In genomic region chr4:141869436-141870215, GRCm38 (mm10) we compare ENCODE assay signal across 12 mouse cellular contexts. TPM values are rescaled to one million over a fixed set of nuclear protein-coding genes. Genes with fewer than 3 reads are reported as not detected.
DNase-seq lines count a peak whose midpoint lies in the region; ATAC-seq and TF ChIP-seq lines count a peak whose summit lies in the region.
"Had no signal": no experiment of that assay in that cellular context is flagged by ENCODE, and none has a peak within 500 bp of the region (broad histone marks: within the 10 kb centered on the region; RNA-seq: fewer than 3 reads in every experiment).

No protein-coding gene starts in this region.

- peaks cover 12% of the 10 kb centered on the region for H3K79me2 ChIP-seq in myocyte (ENCODE audit: control insufficient read depth, insufficient read depth)

- H3ac ChIP-seq in myocyte (ENCODE audit: control insufficient read depth, insufficient read length) = no peak overlapping the region

- 56% methylated on average over 5 of the region's 5 CpGs for WGBS in heart, embryonic 11.5 days (ENCODE audit: insufficient replicate concordance)
- 50% methylated on average over 5 of the region's 5 CpGs for WGBS in lung, adult 2 months

- DNase-seq in heart, postnatal 25 days (ENCODE audit: low spot score) = no peak
- DNase-seq in lung, adult 2 months = peak; percentile 42
- DNase-seq in lung, postnatal 25 days (ENCODE audit: low spot score) = no peak
- DNase-seq in brain, adult 2 months (ENCODE audit: low read depth, low spot score) = peak; percentile 63
- DNase-seq in neural tube, embryonic 10.5 days (ENCODE audit: extremely low spot score, low spot score) = no peak
- no peak for DNase-seq in gastrocnemius, postnatal 14 days
- DNase-seq: kidney, postnatal 14 days had no signal

- H3K4me3 ChIP-seq in heart, embryonic 11.5 days (ENCODE audit: low read depth, low read length) = no peak overlapping the region
- no peak overlapping the region for H3K4me3 ChIP-seq in lung, adult 2 months (replicated peaks; ENCODE audit: extremely low read depth, low read depth, low read length)
- H3K4me3 ChIP-seq in myocyte = no peak overlapping the region
- H3K4me3 ChIP-seq: embryonic facial prominence, embryonic 15.5 days had no signal

- TF ChIP-seq CTCF in lung, adult 2 months (IDR thresholded peaks at IDR 0.05; ENCODE audit: insufficient read depth, low read length) = no peak

- peak overlapping the region; percentile 32; the same call in 1 of the 2 replicates for H3K27ac ChIP-seq in heart, embryonic 11.5 days (ENCODE audit: low read depth, low read length)
- H3K27ac ChIP-seq: embryonic facial prominence, embryonic 15.5 days had no signal

- H3K4me1 ChIP-seq in heart, embryonic 11.5 days (ENCODE audit: control insufficient read depth, insufficient read depth, low read length) = peaks cover 71% of the 10 kb centered on the region
- H3K4me1 ChIP-seq in lung, adult 2 months (ENCODE audit: control insufficient read depth, insufficient read depth, low read length) = peaks cover 20% of the 10 kb centered on the region

- H3K9ac ChIP-seq in heart, embryonic 11.5 days (ENCODE audit: low read depth, low read length) = no peak overlapping the region
- H3K9ac ChIP-seq: embryonic facial prominence, embryonic 15.5 days had no signal

- intact Hi-C loops in heart, postnatal 25 days (cut with DNase I) = loop anchor here (5.0 kb wide), 1 partner anchor 48 kb away; no protein-coding TSS in a partner anchor
- intact Hi-C loops in gastrocnemius, postnatal 14 days (cut with DNase I; ENCODE audit: low total_unique reads) = no loop called here

- no peaks in the 10 kb centered on the region for H3K9me3 ChIP-seq in heart, embryonic 11.5 days (replicated peaks; ENCODE audit: control insufficient read depth, low read length)
- H3K9me3 ChIP-seq: embryonic facial prominence, embryonic 15.5 days had no signal

- ATAC-seq in heart, embryonic 11.5 days (replicated peaks; ENCODE audit: insufficient number of reproducible peaks, low FRiP score, low TSS enrichment) = no peak

- H3K4me2 ChIP-seq in heart, embryonic 11.5 days = no peak overlapping the region
- H3K4me2 ChIP-seq in myocyte (ENCODE audit: low read depth) = peak overlapping the region; percentile 1
- H3K4me2 ChIP-seq: embryonic facial prominence, embryonic 15.5 days had no signal

- H3K27me3 ChIP-seq in heart, embryonic 11.5 days (ENCODE audit: control insufficient read depth, insufficient read depth, low read length) = no peaks in the 10 kb centered on the region
- H3K27me3 ChIP-seq in myocyte (ENCODE audit: control insufficient read depth, insufficient read depth, insufficient read length) = no peaks in the 10 kb centered on the region
- H3K27me3 ChIP-seq: embryonic facial prominence, embryonic 15.5 days had no signal

- TF ChIP-seq POLR2A in lung, adult 2 months (IDR thresholded peaks at IDR 0.05; ENCODE audit: borderline replicate concordance, extremely low read depth, low read depth, low read length) = no peak
- TF ChIP-seq POLR2A in myocyte (IDR thresholded peaks at IDR 0.05; ENCODE audit: insufficient read length, low read depth) = no peak

- peaks cover 7% of the 10 kb centered on the region; the same call in 1 of the 2 replicates for H3K36me3 ChIP-seq in heart, embryonic 11.5 days (ENCODE audit: control insufficient read depth, insufficient read depth, low read length)
- no peaks in the 10 kb centered on the region for H3K36me3 ChIP-seq in myocyte (ENCODE audit: control insufficient read depth, insufficient read depth)
- H3K36me3 ChIP-seq: embryonic facial prominence, embryonic 15.5 days had no signal

TF ChIP-seq in myocyte, 11 proteins besides CTCF, POLR2A, EP300 and RAD21:
- TF ChIP-seq MAX (IDR thresholded peaks at IDR 0.05; ENCODE audit: low read depth) (no peak), USF1 (IDR thresholded peaks at IDR 0.05; ENCODE audit: low read depth) (no peak), MYOG (IDR thresholded peaks at IDR 0.05; ENCODE audit: control insufficient read depth in 1 of 3, insufficient read depth in 1 of 3, insufficient read length in 2 of 3, low read depth in 2 of 3) (no peak), CEBPB (IDR thresholded peaks at IDR 0.05; ENCODE audit: insufficient read depth, poor library complexity, severe bottlenecking) (no peak), POLR2AphosphoS2 (IDR thresholded peaks at IDR 0.05; ENCODE audit: insufficient read length, low read depth) (no peak), TCF3 (IDR thresholded peaks at IDR 0.05; ENCODE audit: insufficient read length, low read depth) (no peak), MYOD1 (IDR thresholded peaks at IDR 0.05; ENCODE audit: control insufficient read depth in 1 of 3, insufficient read length in 2 of 3, low read depth in 2 of 3) (no peak), E2F4 (IDR thresholded peaks at IDR 0.05; ENCODE audit: insufficient read depth) (no peak), SRF (IDR thresholded peaks at IDR 0.05; ENCODE audit: control insufficient read depth, insufficient read length, low read depth) (no peak)

RNA-seq across cellular contexts. Expression of gene Efhd2, which starts 5.1 kb away (rescaled TPM):
- 59.2 and 63.4 TPM in 2 replicates for polyA plus RNA-seq in heart, embryonic 11.5 days (2014; fragmentation: Nextera tagmentation; extraction: Ambion mirVana)
- 10 to 100 TPM; 16.4 to 21.6 TPM for total RNA-seq in heart, postnatal 25 days (2021)
- polyA plus RNA-seq in lung, adult 2 months (2012; rRNA removed) = 95.0 and 116 TPM in 2 replicates
- polyA plus RNA-seq in myocyte (2012; fragmentation: generic; extraction: Trizol) = 38.8 TPM
- 10 to 100 TPM; 13.8 to 17.6 TPM for total RNA-seq in gastrocnemius, postnatal 14 days (2021)

RNA-seq across cellular contexts. Expression of gene Ctrc, which starts 23.5 kb away (rescaled TPM):
- not detected in 2 replicates for polyA plus RNA-seq in heart, embryonic 11.5 days (2014; fragmentation: Nextera tagmentation; extraction: Ambion mirVana)
- not detected for total RNA-seq in heart, postnatal 25 days (2021)
- polyA plus RNA-seq in lung, adult 2 months (2012; rRNA removed) = 4.7 TPM in 1 of 2 replicates, not detected in the other
- polyA plus RNA-seq in myocyte (2012; fragmentation: generic; extraction: Trizol) = not detected
- not detected for total RNA-seq in gastrocnemius, postnatal 14 days (2021)
- total RNA-seq: hematopoietic stem cell, adult 5-6 weeks had no signal
- polyA plus RNA-seq: embryonic facial prominence, embryonic 15.5 days; limb, embryonic 11.5 days had no signal

RNA-seq across cellular contexts. Expression of gene Cela2a, which starts 43.7 kb away (rescaled TPM):
- not detected in 2 replicates for polyA plus RNA-seq in heart, embryonic 11.5 days (2014; fragmentation: Nextera tagmentation; extraction: Ambion mirVana)
- not detected for total RNA-seq in heart, postnatal 25 days (2021)
- polyA plus RNA-seq in lung, adult 2 months (2012; rRNA removed) = 1.5 and 37.8 TPM in 2 replicates
- polyA plus RNA-seq in myocyte (2012; fragmentation: generic; extraction: Trizol) = not detected
- total RNA-seq in gastrocnemius, postnatal 14 days (2021) = not detected
- total RNA-seq: hematopoietic stem cell, adult 5-6 weeks had no signal
- polyA plus RNA-seq: embryonic facial prominence, embryonic 15.5 days; limb, embryonic 11.5 days had no signal

Comparison
In these comparisons a context has a peak if more than half of its experiments do, and no peak if none do; other contexts are left out.
1. DNase-seq: peak in lung, adult 2 months (single experiment) and brain, adult 2 months (single experiment); none in heart, postnatal 25 days (single experiment), lung, postnatal 25 days (single experiment), neural tube, embryonic 10.5 days (single experiment) and gastrocnemius, postnatal 14 days (single experiment).